Mouse (Mus musculus) ovary, postnatal 14 days (tissue): Measurements from ENCODE around the gene Tmem63c.

Source experiments
- DNase-seq: peaks from one replicate; pipeline ENCODE4 v3.0.0; 2022; ENCODE audit warnings: low spot score

The Tmem63c gene

DNA sequence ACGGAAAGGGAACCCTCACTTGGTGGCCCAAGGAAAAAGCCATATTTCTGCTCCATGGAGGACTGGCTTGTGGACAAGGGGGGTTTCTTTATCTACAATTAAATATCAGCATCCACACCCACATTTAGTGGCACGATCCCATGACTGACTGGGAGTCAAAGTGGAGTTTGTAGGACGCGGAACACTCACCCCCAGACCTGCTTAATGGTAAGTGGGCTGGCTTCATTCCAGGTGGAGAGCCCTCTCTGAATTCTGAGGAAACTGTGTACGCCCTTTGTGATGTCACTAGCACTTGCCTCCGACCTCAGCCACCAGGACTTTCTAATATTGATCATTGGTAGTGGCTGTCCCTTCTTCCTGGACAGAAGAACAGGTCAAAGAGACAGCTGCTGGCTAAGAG, at the start of gene Tmem63c:
TSS of gene Tmem63c (plus strand) at position 301 of the 400 bp plus-strand sequence.
- no peak for DNase-seq

GRCm38 (mm10) chr12:86973216-86973615, 47.9 kb upstream of the Tmem63c start:
- peak; percentile 51 for DNase-seq

GRCm38 (mm10) chr12:86973706-86974105, 47.4 kb upstream of the Tmem63c start:
- no peak for DNase-seq

DNA sequence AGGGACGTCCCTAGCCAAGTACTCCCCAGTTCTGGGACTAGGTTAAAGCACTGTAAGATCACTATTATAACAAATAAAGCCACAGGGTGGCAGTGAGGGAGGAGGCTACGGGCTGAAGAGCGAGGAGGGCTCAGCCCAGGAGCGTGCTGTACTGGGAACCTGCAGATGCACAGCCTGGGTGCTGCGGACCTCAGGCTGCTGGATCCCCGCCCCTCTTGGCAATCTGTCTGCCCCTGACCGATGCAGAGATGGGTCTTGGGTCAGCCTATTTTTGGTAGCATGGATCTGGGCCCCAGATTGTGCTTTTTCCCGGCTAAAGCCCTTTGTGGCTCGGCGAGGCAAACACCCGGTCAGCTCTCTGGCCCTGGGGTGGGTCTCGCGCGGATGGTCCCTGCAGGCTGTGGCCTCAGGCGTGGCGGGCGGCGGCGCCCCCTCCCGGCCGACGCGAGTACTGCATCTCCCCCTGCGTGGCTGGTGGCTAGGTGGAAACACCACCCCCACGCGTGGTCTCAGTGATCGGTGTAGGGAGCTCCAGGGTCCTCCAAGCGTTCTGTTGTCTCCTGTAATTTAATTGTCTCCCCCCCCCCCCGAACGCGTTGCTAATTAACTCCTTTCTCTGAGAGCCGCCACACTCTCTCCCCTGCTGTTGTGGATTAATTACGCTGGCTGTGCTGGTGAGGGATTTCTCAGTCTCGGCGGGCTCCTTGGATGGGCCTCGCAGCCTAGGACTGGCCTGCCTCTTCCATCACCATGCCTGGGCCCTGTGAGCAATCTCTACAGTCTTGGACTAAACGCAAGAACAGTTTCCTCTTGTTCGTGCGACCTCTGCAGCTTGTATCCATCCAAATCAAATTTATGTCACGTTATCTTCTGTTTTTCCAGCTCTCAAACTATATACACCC, 46.5 kb upstream of the Tmem63c start:
- peak; percentile 73 for DNase-seq

DNA sequence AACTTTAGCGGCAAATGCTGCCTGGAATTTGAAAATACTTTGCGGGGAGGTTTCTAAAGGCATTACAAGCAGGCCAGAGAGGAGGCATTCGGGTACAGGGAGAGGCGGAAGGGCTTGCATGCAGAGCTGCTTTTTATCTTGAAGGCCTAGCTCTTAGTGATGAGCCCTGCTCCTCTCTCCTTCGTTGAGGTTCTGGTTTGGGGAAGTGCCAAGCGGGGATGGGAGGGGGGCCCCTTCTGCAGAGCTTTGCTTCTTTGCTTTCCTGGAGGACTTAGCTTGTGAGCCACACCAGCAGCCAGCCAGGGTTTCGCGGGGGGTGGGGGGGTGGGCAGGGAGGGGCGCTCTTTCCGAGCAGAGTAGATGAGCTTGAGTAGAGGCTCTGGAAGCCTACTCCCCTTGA, 45.4 kb upstream of the Tmem63c start:
- no peak for DNase-seq

DNA sequence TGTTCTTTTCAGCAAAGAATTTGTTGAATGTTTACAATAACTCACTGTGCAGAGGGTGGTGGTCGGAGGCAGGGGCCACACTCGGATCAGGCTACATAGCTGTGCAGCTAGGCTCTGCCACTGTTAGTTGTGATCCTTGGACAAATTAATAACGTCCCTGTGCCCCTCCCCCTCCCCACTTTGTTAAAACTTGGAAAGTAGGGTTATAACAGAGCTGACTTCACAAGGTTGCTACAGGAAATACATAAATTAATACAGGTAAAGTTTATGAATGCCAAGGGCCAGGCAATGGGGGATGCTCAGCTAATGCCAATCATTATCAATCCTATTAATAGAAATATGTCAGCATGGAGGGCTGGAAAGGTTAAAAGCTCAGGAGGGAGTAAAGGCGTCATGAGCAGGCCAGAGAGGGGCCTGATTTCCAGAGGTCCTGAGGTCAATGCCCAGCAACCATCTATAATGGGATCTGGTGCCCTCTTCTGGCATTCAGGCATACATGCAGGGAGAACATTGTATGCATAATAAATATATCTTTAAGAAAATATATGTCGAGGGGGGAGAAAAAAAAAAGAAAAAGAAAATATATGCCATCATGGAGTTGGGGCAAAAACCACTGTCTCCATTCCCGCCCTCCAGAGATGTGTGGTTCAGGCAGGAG, 44.5 kb upstream of the Tmem63c start:
- no peak for DNase-seq

DNA sequence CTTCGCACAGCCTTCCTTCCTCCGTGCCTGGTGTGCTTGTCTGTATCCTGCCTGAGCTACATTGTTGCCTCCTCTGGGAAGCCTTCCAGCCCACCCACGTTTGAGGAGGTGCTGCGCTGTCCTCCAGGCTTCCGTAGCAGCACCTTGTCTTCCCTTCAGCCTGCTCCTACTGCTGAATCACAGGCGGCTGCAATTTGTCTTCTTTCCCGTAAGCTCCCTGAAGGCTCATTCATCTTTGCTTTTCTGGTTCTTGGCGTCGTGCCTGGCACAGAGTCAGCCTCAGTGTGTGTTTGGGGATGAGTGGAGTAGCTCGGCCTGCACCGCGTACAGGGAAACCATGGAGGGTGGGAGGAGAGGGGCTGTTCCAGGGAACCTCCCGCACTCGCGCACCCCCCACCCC, 43.3 kb upstream of the Tmem63c start:
- no peak for DNase-seq

DNA sequence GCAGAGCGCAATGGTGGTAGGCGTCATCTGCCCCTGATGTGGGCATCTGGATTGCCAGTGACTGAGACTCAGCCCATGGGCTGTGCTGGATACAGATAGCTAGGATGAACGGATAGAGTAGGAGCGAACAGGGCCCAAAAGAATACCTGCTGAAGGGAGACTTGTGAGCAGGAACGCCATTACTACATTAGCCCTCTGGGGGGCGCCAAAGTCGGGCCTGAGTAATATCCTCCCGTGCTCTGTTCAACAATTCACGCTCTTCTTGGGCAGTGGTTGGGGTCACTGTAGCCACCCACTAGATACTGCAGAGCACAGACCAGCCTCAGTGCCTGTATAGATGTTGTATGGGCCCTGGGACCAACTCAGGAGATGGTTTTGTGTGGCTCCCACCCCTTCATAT, 40.0 kb upstream of the Tmem63c start:
- no peak for DNase-seq

- DNase-seq: peak; percentile 51
These were observed 37.5 kb upstream of the Tmem63c start for GRCm38 (mm10) chr12:86983470-86984193.

DNA sequence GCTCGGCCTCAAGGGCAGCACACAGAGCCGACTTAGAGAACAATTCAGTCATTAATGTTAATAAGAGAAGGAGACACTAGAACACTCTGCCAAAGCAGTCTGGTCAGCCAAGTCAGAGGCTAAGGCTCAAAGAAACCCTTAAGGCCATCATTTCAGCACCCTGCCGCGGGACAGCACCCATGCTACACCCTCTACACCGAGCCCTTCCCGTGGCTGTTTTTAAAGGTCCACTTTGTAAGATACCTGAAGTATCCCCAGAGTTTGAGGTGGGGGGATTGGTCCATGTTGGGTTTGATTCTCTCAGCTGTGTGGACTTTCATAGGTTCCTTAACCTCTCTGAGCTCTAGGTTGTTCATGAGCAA, 37.0 kb upstream of the Tmem63c start:
- DNase-seq: peak; percentile 55

GRCm38 (mm10) chr12:86986562-86986961, 34.6 kb upstream of the Tmem63c start:
- DNase-seq: no peak

GRCm38 (mm10) chr12:86988227-86988626, 32.9 kb upstream of the Tmem63c start:
- DNase-seq: no peak

DNA sequence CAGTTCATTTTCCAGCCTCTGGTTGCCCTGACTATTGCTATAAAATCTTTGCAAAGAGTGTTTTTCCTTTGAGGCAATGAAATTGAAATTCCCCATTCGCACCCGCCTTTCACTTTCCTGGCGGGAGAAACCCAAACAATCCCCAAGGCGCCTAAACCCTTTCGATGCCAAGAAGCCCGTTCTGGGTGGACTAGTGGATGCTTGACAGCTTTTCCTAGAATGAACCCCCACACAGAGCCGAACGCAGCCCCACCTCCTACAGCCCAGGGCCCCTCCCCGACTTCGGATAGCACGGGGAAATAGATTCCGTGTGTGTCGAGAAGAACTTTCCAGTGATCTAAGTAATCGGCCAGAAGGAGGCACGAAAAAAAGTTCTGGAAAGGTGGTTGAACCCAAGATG, 31.8 kb upstream of the Tmem63c start:
- no peak for DNase-seq

DNA sequence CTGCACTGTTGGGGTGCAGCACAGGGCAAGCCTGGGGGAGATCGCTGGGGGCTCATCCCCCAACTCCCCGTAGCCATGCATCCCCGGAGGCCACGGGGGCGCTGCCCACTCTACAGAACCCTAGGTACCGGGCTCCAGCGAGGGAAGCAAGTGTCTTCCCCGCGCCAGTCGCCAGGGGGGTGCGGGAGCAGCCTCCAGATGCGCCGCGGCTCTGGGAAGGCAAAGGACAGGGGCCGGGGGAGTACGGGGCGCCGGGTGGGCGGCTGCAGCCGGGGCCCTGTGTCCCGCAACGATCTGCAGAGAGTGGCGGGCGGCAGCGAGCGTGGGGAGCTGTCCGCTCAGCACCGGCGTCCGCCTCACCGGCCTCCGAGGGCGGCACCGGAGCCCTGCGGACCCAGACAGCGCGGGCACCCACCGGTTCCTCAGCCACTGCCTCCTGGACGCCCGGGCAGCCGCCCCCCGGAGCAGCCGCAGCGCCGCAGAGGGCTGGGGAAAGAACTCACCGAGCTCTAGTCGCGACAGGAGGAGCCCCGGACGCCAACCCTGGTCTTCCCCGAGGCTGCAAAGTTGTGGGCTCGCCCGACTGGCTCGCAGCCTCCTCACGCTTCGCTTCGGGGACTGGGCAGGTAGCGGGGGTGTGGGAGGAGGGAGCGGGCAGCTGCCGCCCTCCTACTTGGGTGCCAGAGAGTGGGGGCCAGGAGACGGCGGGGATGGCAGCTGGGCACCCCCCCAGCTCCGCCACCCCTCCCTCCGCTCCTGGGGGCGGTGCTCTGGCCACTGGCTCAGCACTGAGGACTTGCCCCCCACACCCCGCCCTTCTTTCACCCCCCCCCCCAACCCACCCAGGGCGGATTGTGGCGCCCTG, 31.0 kb upstream of the Tmem63c start, which contains the start of gene Zdhhc22:
TSS of gene Zdhhc22 (minus strand) at position 541 of the 865 bp plus-strand sequence.
- peak; percentile 44 for DNase-seq

GRCm38 (mm10) chr12:86990755-86991110, 30.4 kb upstream of the Tmem63c start:
- DNase-seq: no peak

GRCm38 (mm10) chr12:86994166-86994565, 27.0 kb upstream of the Tmem63c start:
- DNase-seq: no peak

DNA sequence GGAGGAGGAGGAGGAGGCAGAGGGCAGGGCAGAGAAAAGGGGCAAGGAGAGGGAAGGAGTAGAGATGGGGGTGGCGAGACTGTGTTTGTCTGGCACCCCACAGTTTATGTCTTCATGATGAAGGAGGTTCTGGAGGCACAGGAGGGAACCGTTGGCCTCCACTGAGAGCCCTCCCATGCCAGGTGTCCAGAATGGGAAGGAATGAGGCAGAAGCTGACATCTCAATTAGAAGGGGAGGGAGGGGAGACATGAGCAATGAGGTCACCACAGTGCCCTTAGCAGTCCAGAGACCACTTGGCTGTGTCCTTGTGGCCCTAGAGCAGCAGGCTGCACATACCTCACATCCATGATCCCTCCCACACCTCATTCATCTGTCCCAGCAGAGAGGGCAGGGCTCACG, 26.4 kb upstream of the Tmem63c start:
- DNase-seq: no peak

DNA sequence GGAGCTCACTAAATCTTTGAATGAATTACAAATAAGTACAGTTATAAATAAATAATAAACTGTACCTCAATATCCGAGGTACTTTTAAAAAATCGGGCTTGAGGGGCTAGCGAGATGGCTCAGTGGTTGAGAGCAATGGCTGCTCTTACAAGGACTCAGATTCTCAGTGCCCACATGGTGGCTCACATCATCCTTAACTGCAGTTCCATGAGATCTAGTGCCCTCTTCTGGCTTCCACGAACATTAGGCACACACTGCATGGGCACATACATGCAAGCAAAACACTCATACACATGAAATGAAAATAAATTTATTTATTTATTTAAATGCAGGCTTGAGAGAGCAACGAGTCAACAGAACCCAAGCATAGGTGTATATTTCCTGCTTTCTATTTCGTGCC, 25.2 kb upstream of the Tmem63c start:
- no peak for DNase-seq

DNA sequence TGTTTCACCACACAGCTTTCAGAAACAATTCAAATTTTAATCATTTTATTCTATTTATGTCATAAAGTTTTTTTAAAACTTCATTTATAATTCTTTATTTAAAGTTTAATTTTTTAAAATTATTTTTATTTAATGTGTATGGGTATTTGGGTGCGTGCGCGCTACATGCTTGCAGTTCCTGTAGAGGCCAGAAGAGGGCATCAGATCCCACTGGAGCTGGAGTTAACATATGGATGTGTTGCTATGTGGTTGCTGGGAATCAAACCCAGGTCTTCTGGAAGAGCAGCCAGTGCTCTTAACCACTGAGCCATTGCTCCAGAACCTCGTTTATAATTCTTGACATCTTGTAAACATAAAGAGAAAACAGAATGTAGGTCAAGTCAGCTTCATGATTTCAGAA, 22.4 kb upstream of the Tmem63c start:
- DNase-seq: no peak

- no peak for DNase-seq
These were observed 21.8 kb upstream of the Tmem63c start for GRCm38 (mm10) chr12:86999283-86999820.

GRCm38 (mm10) chr12:87000151-87000839, 20.8 kb upstream of the Tmem63c start:
- no peak for DNase-seq
